Mouse (Mus musculus) erythroblast, embryonic 14.5 days (primary cell): ENCODE measurements around the gene Pnkp. TPM values are rescaled to one million over a fixed set of nuclear protein-coding genes. Genes with fewer than 3 reads are reported as not detected.
"Not testable (repeated sequence)": the region's sequence is repeated elsewhere in the genome, so short reads cannot be mapped to it uniquely, and the experiment has no call there.

Experiments used
- H3K27me3 ChIP-seq: 2 replicates; pipeline ENCODE4 v1.6.1; 2012; ENCODE audit warnings: inconsistent platforms; ENCODE audit not compliant: control insufficient read depth
- H3K36me3 ChIP-seq: 2 replicates; pipeline ENCODE4 v1.6.1; 2012; ENCODE audit warnings: mild to moderate bottlenecking, inconsistent platforms; ENCODE audit not compliant: control insufficient read depth
- H3K4me1 ChIP-seq: 2 replicates; pipeline ENCODE4 v1.6.1; 2012; ENCODE audit warnings: inconsistent platforms; ENCODE audit not compliant: control insufficient read depth
- H3K4me3 ChIP-seq: replicated peaks from 2 replicates; pipeline ENCODE3; 2012; ENCODE audit warnings: moderate library complexity, mild to moderate bottlenecking, inconsistent platforms
- H3K9me3 ChIP-seq: 2 replicates; pipeline ENCODE4 v1.6.1; 2012; ENCODE audit warnings: low read length, inconsistent platforms, mixed read lengths; ENCODE audit not compliant: control insufficient read depth
- GATA1 ChIP-seq: IDR thresholded peaks from 2 replicates; pipeline ENCODE4 v1.6.1; 2012; ENCODE audit warnings: low read length, inconsistent platforms, mixed read lengths
- TAL1 ChIP-seq: IDR thresholded peaks from 3 replicates; pipeline ENCODE4 v1.6.1; 2012; ENCODE audit warnings: low read length, inconsistent platforms, mixed read lengths
- polyA plus RNA-seq: library from polyadenylated mRNA; stranded (reverse); fragments of >175 nt; gene quantifications from 2 replicates; pipeline ENCODE4 v1.2.3, GENCODE M21; 2012

Pnkp gene
- polyA plus RNA-seq, 1 experiment = 4.5 TPM

GRCm38 (mm10) chr7:44870614-44871013, 13.7 kb downstream of the Pnkp start:
- Histone ChIP-seq H3K27me3 (peaks cover 3% of the 10 kb centered on the region; the same call in 1 of the 2 replicates), H3K9me3 (no peaks in the 10 kb centered on the region), H3K36me3 (peaks cover 7% of the 10 kb centered on the region), H3K4me3 (no peak overlapping the region), H3K4me1 (peaks cover 57% of the 10 kb centered on the region)
- TF ChIP-seq TAL1 (no peak), GATA1 (no peak)

GRCm38 (mm10) chr7:44871181-44871580, 14.2 kb downstream of the Pnkp start:
- no peaks in the 10 kb centered on the region for H3K9me3 ChIP-seq
- H3K4me1 ChIP-seq = peaks cover 53% of the 10 kb centered on the region
- peaks cover 3% of the 10 kb centered on the region for H3K36me3 ChIP-seq
- TF ChIP-seq GATA1 (no peak), TAL1 (no peak)
- no peak overlapping the region for H3K4me3 ChIP-seq
- peaks cover 3% of the 10 kb centered on the region; the same call in 1 of the 2 replicates for H3K27me3 ChIP-seq

GRCm38 (mm10) chr7:44871774-44872173, 14.8 kb downstream of the Pnkp start:
- not testable (repeated sequence) for H3K36me3 ChIP-seq, H3K9me3 ChIP-seq, H3K27me3 ChIP-seq, H3K4me3 ChIP-seq
- H3K4me1 ChIP-seq = peaks cover 47% of the 10 kb centered on the region

GRCm38 (mm10) chr7:44877833-44878232, 20.9 kb downstream of the Pnkp start:
- no peak for TF ChIP-seq TAL1
- no peak for TF ChIP-seq GATA1
- Histone ChIP-seq H3K27me3 (no peaks in the 10 kb centered on the region), H3K9me3 (no peaks in the 10 kb centered on the region), H3K4me1 (peaks cover 16% of the 10 kb centered on the region), H3K36me3 (peaks cover 65% of the 10 kb centered on the region), H3K4me3 (no peak overlapping the region)

GRCm38 (mm10) chr7:44883036-44883435, 26.1 kb downstream of the Pnkp start:
- Histone ChIP-seq H3K27me3 (no peaks in the 10 kb centered on the region), H3K4me1 (peaks cover 11% of the 10 kb centered on the region), H3K36me3 (peaks cover 92% of the 10 kb centered on the region), H3K4me3 (no peak overlapping the region), H3K9me3 (no peaks in the 10 kb centered on the region)
- TF ChIP-seq GATA1 = no peak
- TF ChIP-seq TAL1 = no peak

GRCm38 (mm10) chr7:44884637-44885036, 27.7 kb downstream of the Pnkp start:
- Histone ChIP-seq H3K9me3 (no peaks in the 10 kb centered on the region), H3K27me3 (no peaks in the 10 kb centered on the region), H3K4me3 (no peak overlapping the region), H3K4me1 (peaks cover 22% of the 10 kb centered on the region), H3K36me3 (peaks cover 90% of the 10 kb centered on the region)
- TF ChIP-seq TAL1 (no peak), GATA1 (no peak)

GRCm38 (mm10) chr7:44886964-44887363, 30.0 kb downstream of the Pnkp start:
- no peak for TF ChIP-seq GATA1
- no peak for TF ChIP-seq TAL1
- H3K36me3 ChIP-seq = peaks cover 79% of the 10 kb centered on the region
- peaks cover 37% of the 10 kb centered on the region for H3K4me1 ChIP-seq
- H3K4me3 ChIP-seq = no peak overlapping the region
- H3K9me3 ChIP-seq = no peaks in the 10 kb centered on the region
- H3K27me3 ChIP-seq = no peaks in the 10 kb centered on the region

- TF ChIP-seq TAL1 (no peak), GATA1 (no peak)
- Histone ChIP-seq H3K4me3 (no peak overlapping the region), H3K9me3 (no peaks in the 10 kb centered on the region), H3K36me3 (peaks cover 64% of the 10 kb centered on the region), H3K4me1 (peaks cover 39% of the 10 kb centered on the region), H3K27me3 (no peaks in the 10 kb centered on the region)
Measured at GRCm38 (mm10) chr7:44888256-44889105, 31.5 kb downstream of the Pnkp start.

GRCm38 (mm10) chr7:44890180-44890579, 33.2 kb downstream of the Pnkp start:
- Histone ChIP-seq H3K27me3 (no peaks in the 10 kb centered on the region), H3K9me3 (no peaks in the 10 kb centered on the region), H3K4me3 (no peak overlapping the region), H3K36me3 (peaks cover 50% of the 10 kb centered on the region), H3K4me1 (peaks cover 47% of the 10 kb centered on the region)
- no peak for TF ChIP-seq TAL1

- Histone ChIP-seq H3K4me1 (peaks cover 53% of the 10 kb centered on the region), H3K36me3 (peaks cover 44% of the 10 kb centered on the region), H3K4me3 (peak overlapping the region; percentile 88), H3K27me3 (no peaks in the 10 kb centered on the region), H3K9me3 (no peaks in the 10 kb centered on the region)
- no peak for TF ChIP-seq TAL1
- no peak for TF ChIP-seq GATA1
Measured at GRCm38 (mm10) chr7:44890737-44891136, 33.8 kb downstream of the Pnkp start.
